Mouse (Mus musculus) embryonic facial prominence, embryonic 15.5 days (tissue): Measurements from ENCODE around the gene Slc7a6. TPM values are rescaled to one million over a fixed set of nuclear protein-coding genes. Genes with fewer than 3 reads are reported as not detected.

ENCODE experiments used
- ATAC-seq: fragments of 200-750 bp; cut with Nextera tagmentation; 2 replicates; pipeline ENCODE4 v1.8.0; 2017; ENCODE audit warnings: low read depth, moderate TSS enrichment; ENCODE audit not compliant: insufficient number of reproducible peaks, low FRiP score, low TSS enrichment
- H3K27ac ChIP-seq: fragments of 300-500 bp; sonication (generic); replicated peaks from 2 replicates; pipeline ENCODE4 v1.5.1; 2015; ENCODE audit warnings: mild to moderate bottlenecking, inconsistent platforms
- H3K27me3 ChIP-seq: fragments of 300-500 bp; sonication (generic); 2 replicates; pipeline ENCODE4 v1.6.1; 2015; ENCODE audit warnings: inconsistent platforms
- H3K36me3 ChIP-seq: fragments of 300-500 bp; sonication (generic); 2 replicates; pipeline ENCODE4 v1.6.1; 2015; ENCODE audit warnings: mild to moderate bottlenecking, inconsistent platforms
- H3K4me1 ChIP-seq: fragments of 300-500 bp; sonication (generic); 2 replicates; pipeline ENCODE4 v1.6.1; 2015; ENCODE audit warnings: inconsistent platforms
- H3K4me2 ChIP-seq: fragments of 300-500 bp; sonication (generic); replicated peaks from 2 replicates; pipeline ENCODE4 v1.6.1; 2015; ENCODE audit warnings: mild to moderate bottlenecking, inconsistent platforms
- H3K4me3 ChIP-seq: fragments of 300-500 bp; sonication (generic); replicated peaks from 2 replicates; pipeline ENCODE4 v1.5.1; 2015; ENCODE audit warnings: mild to moderate bottlenecking, inconsistent platforms
- H3K9ac ChIP-seq: fragments of 300-500 bp; sonication (generic); 2 replicates; pipeline ENCODE4 v1.6.1; 2015; ENCODE audit warnings: inconsistent platforms
- H3K9me3 ChIP-seq: fragments of 300-500 bp; sonication (generic); replicated peaks from 2 replicates; pipeline ENCODE4 v1.6.1; 2016; ENCODE audit warnings: inconsistent platforms
- WGBS: fragments of 180-500 bp; shearing (Covaris S2); methylation state at CpG from one replicate; pipeline ENCODE4 v1.1.7; 2015; 5-methylcytosine and 5-hydroxymethylcytosine counted together
- polyA plus RNA-seq: library from polyadenylated mRNA; unstranded; fragments of >200 nt; fragmentation: Nextera tagmentation; extraction: Ambion mirVana; gene quantifications from 2 replicates; pipeline ENCODE4 v1.2.1, GENCODE M21; 2015

Gene Slc7a6
- polyA plus RNA-seq, 1 experiment from 2014 or later, result 44.0 TPM

GRCm38 (mm10) chr8:106145331-106145730 is 23.3 kb upstream of the Slc7a6 start:
- no peak overlapping the region for H3K4me2 ChIP-seq
- H3K9me3 ChIP-seq, result no peaks in the 10 kb centered on the region
- H3K27ac ChIP-seq, result no peak overlapping the region
- WGBS, result 89% methylated on average over 2 of the region's 2 CpGs
- H3K27me3 ChIP-seq, result no peaks in the 10 kb centered on the region
- H3K4me1 ChIP-seq, result peaks cover 4% of the 10 kb centered on the region; the same call in 1 of the 2 replicates
- H3K36me3 ChIP-seq, result no peaks in the 10 kb centered on the region
- no peak for ATAC-seq
- no peak overlapping the region for H3K4me3 ChIP-seq
- no peak overlapping the region for H3K9ac ChIP-seq

GRCm38 (mm10) chr8:106146014-106146413 is 22.6 kb upstream of the Slc7a6 start:
- H3K36me3 ChIP-seq, result no peaks in the 10 kb centered on the region
- ATAC-seq, result no peak
- peaks cover 8% of the 10 kb centered on the region for H3K4me1 ChIP-seq
- no peaks in the 10 kb centered on the region for H3K27me3 ChIP-seq
- H3K9me3 ChIP-seq, result no peaks in the 10 kb centered on the region
- H3K27ac ChIP-seq, result no peak overlapping the region
- H3K9ac ChIP-seq, result no peak overlapping the region
- H3K4me2 ChIP-seq, result no peak overlapping the region
- WGBS, result 91% methylated on average over 4 of the region's 4 CpGs
- no peak overlapping the region for H3K4me3 ChIP-seq

DNA sequence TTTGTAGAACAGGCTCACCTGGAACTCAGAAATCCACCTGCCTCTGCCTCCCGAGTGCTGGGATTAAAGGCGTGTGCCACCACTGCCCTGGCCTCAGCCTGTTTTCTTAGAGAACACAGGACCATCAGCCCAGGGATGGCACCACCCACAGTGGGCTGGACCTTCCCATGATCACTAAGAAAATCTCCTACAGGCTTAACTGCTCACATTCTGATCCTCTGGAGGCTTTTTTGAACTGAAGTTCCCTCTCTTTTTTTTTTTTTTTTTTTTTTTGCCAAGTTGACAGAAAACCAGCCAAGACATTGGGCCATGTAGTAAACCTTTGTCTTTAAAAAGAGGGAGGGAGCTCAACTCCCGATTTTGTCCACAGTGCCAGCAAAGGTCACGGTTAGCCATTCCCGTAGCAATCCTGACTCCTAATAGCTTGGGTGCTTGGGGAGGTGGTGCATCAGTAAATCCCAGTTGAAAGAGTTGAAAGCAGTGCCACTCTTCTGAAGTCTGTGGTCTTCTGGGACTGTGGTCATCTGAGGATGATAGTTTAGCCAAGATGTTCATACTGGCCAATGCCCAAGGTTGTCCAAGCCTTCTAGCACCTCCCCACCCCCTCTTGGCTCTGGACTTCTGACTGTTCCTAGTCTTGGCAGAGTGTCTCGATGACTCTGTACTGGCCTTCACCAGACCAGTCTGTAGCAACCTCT is 20.6 kb upstream of the Slc7a6 start:
- no peaks in the 10 kb centered on the region for H3K27me3 ChIP-seq
- no peak overlapping the region for H3K4me3 ChIP-seq
- H3K4me2 ChIP-seq, result no peak overlapping the region
- no peaks in the 10 kb centered on the region for H3K9me3 ChIP-seq
- no peak for ATAC-seq
- whole genome bisulfite sequencing, result 78% methylated on average over 6 of the region's 6 CpGs
- H3K36me3 ChIP-seq, result 0 out of 2 replicates have a peak, but pooled peaks cover 2% of the 10 kb centered on the region
- H3K9ac ChIP-seq, result no peak overlapping the region
- no peak overlapping the region for H3K27ac ChIP-seq
- H3K4me1 ChIP-seq, result peaks cover 17% of the 10 kb centered on the region

DNA sequence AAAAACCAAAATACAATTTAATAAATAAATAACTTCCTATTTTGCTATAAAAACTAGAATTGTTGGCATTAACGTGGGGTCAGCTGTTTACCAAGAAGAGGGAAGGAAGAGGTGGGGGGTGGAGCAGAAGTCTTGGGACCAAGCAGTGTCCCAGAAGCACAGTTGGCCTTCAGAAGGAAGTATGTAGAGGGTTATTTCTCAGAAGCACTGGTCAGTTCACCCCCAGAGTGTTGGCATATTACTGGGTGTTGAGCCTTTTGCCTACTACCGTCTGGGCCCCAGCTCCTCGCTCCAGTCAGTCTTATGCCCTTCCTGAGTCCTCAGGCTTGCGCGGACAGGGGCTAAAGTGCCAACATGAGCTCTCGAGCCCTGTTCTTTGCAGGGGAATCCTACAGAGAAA is 19.6 kb upstream of the Slc7a6 start:
- WGBS, result 87% methylated on average over 6 of the region's 6 CpGs
- Histone ChIP-seq H3K4me2 (no peak overlapping the region), H3K36me3 (0 out of 2 replicates have a peak, but pooled peaks cover 9% of the 10 kb centered on the region), H3K27ac (no peak overlapping the region), H3K27me3 (no peaks in the 10 kb centered on the region), H3K9me3 (no peaks in the 10 kb centered on the region), H3K4me1 (peaks cover 22% of the 10 kb centered on the region), H3K4me3 (no peak overlapping the region), H3K9ac (no peak overlapping the region)
- ATAC-seq, result no peak

- H3K4me3 ChIP-seq, result peak within 1 kb of the TSS; percentile 84
- peaks cover 12% of the 10 kb centered on the region; the same call in 1 of the 2 replicates for H3K36me3 ChIP-seq
- no peaks in the 10 kb centered on the region for H3K9me3 ChIP-seq
- 0 out of 2 replicates have a peak within 1 kb of the TSS, but pooled peaks have one; percentile 60 for H3K27ac ChIP-seq
- WGBS, result 2% methylated on average over 38 of the region's 38 CpGs
- peak within 1 kb of the TSS; percentile 63 for H3K9ac ChIP-seq
- ATAC-seq, result peak; percentile 95
- no peaks in the 10 kb centered on the region for H3K27me3 ChIP-seq
- H3K4me1 ChIP-seq, result peaks cover 22% of the 10 kb centered on the region
- peak within 1 kb of the TSS; percentile 65 for H3K4me2 ChIP-seq
These were observed 18.6 kb upstream of the Slc7a6 start, which contains the start of gene Pla2g15 for GRCm38 (mm10) chr8:106149801-106150652. Gene Pla2g15 (plus strand): TSS chr8:106150399.

DNA sequence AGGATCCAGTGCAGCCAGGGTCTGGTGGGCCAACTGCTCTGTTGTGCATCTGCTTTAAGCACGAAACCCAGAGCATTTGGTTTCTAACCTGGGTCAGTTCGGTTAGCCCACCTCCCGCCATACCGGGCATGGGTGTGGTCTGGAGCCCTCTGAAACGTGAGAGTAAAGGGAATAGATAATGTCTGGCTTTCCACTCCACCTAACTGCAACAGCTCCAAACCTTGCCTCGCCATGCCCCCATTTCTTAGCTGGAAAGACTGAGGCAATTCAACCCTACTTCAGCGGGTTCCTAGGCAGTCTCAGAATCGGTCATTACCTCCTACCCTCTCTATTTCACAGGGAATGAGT is 18.0 kb upstream of the Slc7a6 start:
- Histone ChIP-seq H3K4me1 (peaks cover 22% of the 10 kb centered on the region), H3K4me2 (peak overlapping the region; percentile 65), H3K27me3 (no peaks in the 10 kb centered on the region), H3K9me3 (no peaks in the 10 kb centered on the region), H3K36me3 (peaks cover 16% of the 10 kb centered on the region; the same call in 1 of the 2 replicates), H3K27ac (0 out of 2 replicates have a peak overlapping the region, but pooled peaks have one; percentile 60), H3K4me3 (peak overlapping the region; percentile 84), H3K9ac (peak overlapping the region; percentile 63)
- no peak for ATAC-seq
- WGBS, result 17% methylated on average over 8 of the region's 8 CpGs

DNA sequence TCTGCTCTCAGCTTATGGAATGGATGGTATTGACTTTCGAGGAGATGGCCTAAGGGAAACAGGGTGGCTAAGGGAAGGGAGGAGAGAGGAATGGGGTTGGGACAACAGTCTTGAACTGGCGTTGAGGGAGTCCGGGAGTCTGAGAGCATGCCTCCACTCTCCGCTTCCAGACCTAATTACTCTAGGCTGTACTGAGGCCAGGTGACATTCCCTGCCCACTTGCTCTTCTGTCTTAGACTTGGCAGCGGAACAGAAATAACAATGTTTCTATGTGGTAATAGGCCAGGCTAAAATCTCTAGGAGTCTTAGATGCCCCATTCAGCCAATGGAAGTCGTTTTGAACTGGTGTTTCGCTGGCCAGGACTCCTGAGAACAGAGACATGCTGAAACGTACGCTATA is 17.6 kb upstream of the Slc7a6 start:
- no peaks in the 10 kb centered on the region for H3K9me3 ChIP-seq
- H3K36me3 ChIP-seq, result peaks cover 18% of the 10 kb centered on the region; the same call in 1 of the 2 replicates
- H3K9ac ChIP-seq, result no peak overlapping the region
- H3K27ac ChIP-seq, result 0 out of 2 replicates have a peak overlapping the region, but pooled peaks have one; percentile 60
- H3K4me3 ChIP-seq, result peak overlapping the region; percentile 84
- H3K27me3 ChIP-seq, result no peaks in the 10 kb centered on the region
- H3K4me1 ChIP-seq, result peaks cover 22% of the 10 kb centered on the region
- ATAC-seq, result no peak
- H3K4me2 ChIP-seq, result peak overlapping the region; percentile 65
- 71% methylated on average over 9 of the region's 9 CpGs for WGBS

GRCm38 (mm10) chr8:106152876-106153275 is 15.8 kb upstream of the Slc7a6 start:
- Histone ChIP-seq H3K4me2 (no peak overlapping the region), H3K4me1 (peaks cover 22% of the 10 kb centered on the region), H3K27me3 (no peaks in the 10 kb centered on the region), H3K36me3 (peaks cover 28% of the 10 kb centered on the region; the same call in 1 of the 2 replicates), H3K4me3 (no peak overlapping the region), H3K9me3 (no peaks in the 10 kb centered on the region), H3K9ac (no peak overlapping the region), H3K27ac (no peak overlapping the region)
- ATAC-seq, result no peak
- 76% methylated on average over 4 of the region's 4 CpGs for WGBS

DNA sequence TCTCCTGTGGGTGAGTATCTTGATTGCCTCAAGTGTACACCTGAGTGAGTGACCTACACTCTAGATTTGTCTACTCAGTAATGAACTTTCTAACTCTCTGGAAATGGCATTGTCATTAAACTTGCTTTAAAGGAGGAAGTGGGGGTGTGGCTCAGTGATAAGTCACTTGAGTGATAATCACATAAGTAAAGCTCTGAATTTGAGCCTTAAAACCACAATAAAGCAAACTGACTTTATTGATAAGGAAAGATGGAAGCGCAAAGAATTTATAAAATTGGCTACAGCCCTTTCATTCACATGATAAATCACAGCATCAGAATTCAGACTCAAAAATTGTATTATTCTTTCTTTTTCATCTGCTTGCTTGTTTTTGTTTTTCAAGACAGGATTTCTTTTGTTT is 11.2 kb upstream of the Slc7a6 start:
- ATAC-seq, result no peak

DNA sequence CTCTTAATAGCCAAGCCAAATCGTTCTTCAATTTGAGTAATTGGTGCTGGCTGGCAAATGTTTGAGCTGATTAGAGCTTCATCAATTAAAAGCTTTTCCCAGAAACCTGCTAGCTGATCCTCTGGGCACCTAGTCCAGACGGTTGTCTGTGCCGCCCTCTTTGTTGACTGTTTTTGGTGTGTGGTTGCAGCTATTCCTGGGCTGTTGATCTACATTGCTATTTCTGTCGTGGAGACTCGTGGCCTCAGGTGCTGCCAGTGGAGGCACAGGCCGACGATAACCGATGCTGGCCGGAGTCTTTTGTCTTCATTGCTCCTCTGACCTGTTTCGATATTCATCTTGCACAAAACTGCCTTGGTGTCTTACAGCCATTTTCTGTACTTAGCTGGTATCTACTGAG is 10.3 kb upstream of the Slc7a6 start:
- no peaks in the 10 kb centered on the region for H3K9me3 ChIP-seq
- H3K4me1 ChIP-seq, result peaks cover 2% of the 10 kb centered on the region; the same call in 1 of the 2 replicates
- 88% methylated on average over 10 of the region's 10 CpGs for WGBS
- no peak overlapping the region for H3K9ac ChIP-seq
- no peak for ATAC-seq
- peaks cover 57% of the 10 kb centered on the region for H3K36me3 ChIP-seq
- no peak overlapping the region for H3K4me3 ChIP-seq
- H3K27me3 ChIP-seq, result no peaks in the 10 kb centered on the region
- H3K27ac ChIP-seq, result no peak overlapping the region
- H3K4me2 ChIP-seq, result no peak overlapping the region

More for the DNA sequence above, 11.2 kb upstream of the Slc7a6 start:
- H3K9ac ChIP-seq, result no peak overlapping the region
- H3K27ac ChIP-seq, result no peak overlapping the region
- H3K4me3 ChIP-seq, result no peak overlapping the region
- peaks cover 7% of the 10 kb centered on the region; the same call in 1 of the 2 replicates for H3K4me1 ChIP-seq
- WGBS, result 86% methylated on average over 1 of the region's 1 CpGs
- no peaks in the 10 kb centered on the region for H3K9me3 ChIP-seq
- peaks cover 53% of the 10 kb centered on the region for H3K36me3 ChIP-seq
- no peaks in the 10 kb centered on the region for H3K27me3 ChIP-seq
- no peak overlapping the region for H3K4me2 ChIP-seq

DNA sequence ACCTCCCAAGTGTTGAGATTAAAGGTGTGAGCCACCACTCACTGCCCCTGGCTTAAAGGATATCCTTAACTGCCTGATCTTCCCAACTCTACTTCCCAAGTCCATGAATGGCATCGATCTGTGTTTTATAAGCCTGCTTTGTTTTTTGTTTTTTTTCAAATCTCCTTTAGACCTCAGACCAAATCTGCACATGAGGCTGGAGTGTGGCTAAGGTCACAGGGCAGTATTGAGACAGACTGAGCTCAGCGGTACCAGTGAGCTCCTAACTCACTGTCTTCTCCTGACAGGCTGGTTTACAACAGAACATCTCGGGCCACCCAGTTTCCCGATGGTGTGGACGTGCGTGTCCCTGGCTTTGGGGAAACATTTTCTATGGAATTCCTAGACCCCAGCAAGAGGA is 8.8 kb upstream of the Slc7a6 start:
- Histone ChIP-seq H3K27me3 (no peaks in the 10 kb centered on the region), H3K4me2 (no peak overlapping the region), H3K9me3 (no peaks in the 10 kb centered on the region), H3K4me3 (no peak overlapping the region), H3K9ac (no peak overlapping the region), H3K27ac (no peak overlapping the region), H3K4me1 (no peaks in the 10 kb centered on the region), H3K36me3 (peaks cover 65% of the 10 kb centered on the region)
- 92% methylated on average over 6 of the region's 6 CpGs for WGBS
- ATAC-seq, result no peak
